Mouse (Mus musculus): ENCODE data around the gene Mdga2. TPM values are rescaled to one million over a fixed set of nuclear protein-coding genes. Genes with fewer than 3 reads are reported as not detected.

Mdga2 gene
- polyA plus RNA-seq, 1 experiment from 2014 or later: 8.7 TPM

DNA sequence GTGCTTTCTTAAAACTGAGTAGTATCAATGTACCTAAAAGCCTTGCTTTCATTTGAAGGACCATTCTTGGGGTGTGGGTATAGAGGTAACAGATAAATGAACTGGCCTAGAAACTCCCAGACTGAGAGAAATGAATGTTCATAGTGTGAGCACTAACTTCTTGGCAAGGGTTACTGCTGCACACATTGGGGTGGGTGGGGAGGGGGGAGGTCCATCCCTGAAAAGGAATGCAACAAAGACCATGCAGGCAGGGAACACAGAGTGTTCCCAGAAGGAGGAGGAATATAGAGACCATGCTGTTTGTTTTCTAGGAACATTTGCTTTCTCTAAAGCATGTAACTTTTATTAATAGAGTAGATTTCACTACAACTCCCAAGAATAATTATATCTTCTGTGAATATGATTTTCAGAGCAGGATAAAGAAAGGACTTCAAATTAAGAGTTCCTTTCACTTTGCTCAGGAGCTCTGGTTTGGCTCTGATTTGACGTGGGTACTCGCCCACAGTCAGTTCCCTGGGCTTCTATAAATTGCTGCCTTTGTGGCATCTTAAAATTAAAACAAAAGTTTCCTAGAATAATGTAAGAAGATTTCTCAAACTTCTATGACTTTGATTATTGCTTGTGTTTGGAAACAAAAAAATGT is 666.0 kb downstream of the Mdga2 start:
- ATAC-seq (peak; percentile 72; the same call in 1 of the 2 replicates), DNase-seq (ENCODE audit: low spot score) (peak; percentile 21)
- H3K36me3 ChIP-seq (ENCODE audit: control insufficient read depth, insufficient read depth, low read length): no peaks in the 10 kb centered on the region

DNA sequence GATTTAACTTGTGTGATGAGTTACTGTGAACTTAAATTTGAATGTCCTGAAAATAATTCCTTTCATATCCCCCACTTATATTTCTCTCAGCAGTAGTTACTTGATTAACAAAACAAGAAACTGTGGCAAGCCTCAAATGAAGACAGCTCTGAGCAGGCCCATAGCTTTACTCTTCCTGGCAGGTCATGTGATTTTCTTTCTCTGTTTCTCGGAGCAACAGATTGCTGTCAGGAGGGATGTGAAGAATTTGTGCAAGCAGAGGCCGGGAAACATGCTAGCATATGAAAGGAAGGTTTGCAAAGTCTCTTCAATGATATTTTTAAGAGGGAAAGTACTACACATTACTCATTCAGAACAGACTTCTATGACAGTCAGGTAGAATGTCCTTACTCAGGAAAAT is 697.4 kb downstream of the Mdga2 start:
- no peak overlapping the region for H3K9ac ChIP-seq (ENCODE audit: low read length)
- no peak for ATAC-seq

More for the DNA sequence above, 666.0 kb downstream of the Mdga2 start:
- Histone ChIP-seq H3K4me3 (ENCODE audit: low read depth, low read length) (no peak overlapping the region), H3K9ac (ENCODE audit: low read length) (no peak overlapping the region), H3K4me2 (ENCODE audit: low read length) (no peak overlapping the region), H3K27ac (ENCODE audit: low read depth, low read length) (no peak overlapping the region), H3K27me3 (replicated peaks; ENCODE audit: control insufficient read depth, insufficient read depth, low read length) (no peaks in the 10 kb centered on the region), H3K9me3 (replicated peaks; ENCODE audit: control insufficient read depth, low read length) (no peaks in the 10 kb centered on the region), H3K4me1 (ENCODE audit: control insufficient read depth, insufficient read depth, low read length) (no peaks in the 10 kb centered on the region)
- 24% methylated on average over 2 of the region's 2 CpGs for WGBS

DNA sequence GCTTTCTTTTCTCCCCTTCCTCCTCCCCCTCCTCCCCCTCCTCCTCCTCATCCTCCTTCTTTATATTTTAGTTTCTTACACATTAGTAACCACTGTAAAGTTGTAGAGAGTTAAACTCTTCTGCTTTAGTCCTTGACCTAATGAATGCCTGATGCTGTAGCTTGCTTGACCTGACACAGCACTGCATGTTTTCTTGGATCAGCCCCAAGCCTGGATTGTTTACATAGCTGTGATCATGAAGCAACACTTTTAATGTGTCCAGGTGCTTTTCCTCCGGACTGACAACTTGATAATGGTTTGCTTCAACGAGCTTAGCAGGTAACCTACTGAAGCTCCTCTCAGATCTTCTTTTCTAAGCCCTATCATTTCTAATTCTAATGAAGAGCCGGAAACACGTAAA is 723.1 kb downstream of the Mdga2 start:
- no peaks in the 10 kb centered on the region for H3K9me3 ChIP-seq (replicated peaks; ENCODE audit: control insufficient read depth, low read length)
- no peak overlapping the region for H3K27ac ChIP-seq (ENCODE audit: low read depth, low read length)
- no peaks in the 10 kb centered on the region for H3K27me3 ChIP-seq (replicated peaks; ENCODE audit: control insufficient read depth, insufficient read depth, low read length)
- no peak for ATAC-seq
- H3K9ac ChIP-seq (ENCODE audit: low read length): no peak overlapping the region
- no peak for DNase-seq (ENCODE audit: low spot score)
- WGBS: 87% methylated on average over 4 of the region's 4 CpGs
- H3K4me3 ChIP-seq (ENCODE audit: low read depth, low read length): no peak overlapping the region
- no peaks in the 10 kb centered on the region for H3K4me1 ChIP-seq (ENCODE audit: control insufficient read depth, insufficient read depth, low read length)
- no peak overlapping the region for H3K4me2 ChIP-seq (ENCODE audit: low read length)
- no peaks in the 10 kb centered on the region for H3K36me3 ChIP-seq (ENCODE audit: control insufficient read depth, insufficient read depth, low read length)

More for the DNA sequence above, 697.4 kb downstream of the Mdga2 start:
- H3K4me3 ChIP-seq (ENCODE audit: low read depth, low read length): no peak overlapping the region
- 15% methylated on average over 2 of the region's 2 CpGs for WGBS
- H3K4me1 ChIP-seq (ENCODE audit: control insufficient read depth, insufficient read depth, low read length): no peaks in the 10 kb centered on the region
- no peaks in the 10 kb centered on the region for H3K9me3 ChIP-seq (replicated peaks; ENCODE audit: control insufficient read depth, low read length)
- no peaks in the 10 kb centered on the region for H3K27me3 ChIP-seq (replicated peaks; ENCODE audit: control insufficient read depth, insufficient read depth, low read length)
- H3K27ac ChIP-seq (ENCODE audit: low read depth, low read length): no peak overlapping the region
- no peak overlapping the region for H3K4me2 ChIP-seq (ENCODE audit: low read length)
- no peak for DNase-seq (ENCODE audit: low spot score)
- H3K36me3 ChIP-seq (ENCODE audit: control insufficient read depth, insufficient read depth, low read length): no peaks in the 10 kb centered on the region

DNA sequence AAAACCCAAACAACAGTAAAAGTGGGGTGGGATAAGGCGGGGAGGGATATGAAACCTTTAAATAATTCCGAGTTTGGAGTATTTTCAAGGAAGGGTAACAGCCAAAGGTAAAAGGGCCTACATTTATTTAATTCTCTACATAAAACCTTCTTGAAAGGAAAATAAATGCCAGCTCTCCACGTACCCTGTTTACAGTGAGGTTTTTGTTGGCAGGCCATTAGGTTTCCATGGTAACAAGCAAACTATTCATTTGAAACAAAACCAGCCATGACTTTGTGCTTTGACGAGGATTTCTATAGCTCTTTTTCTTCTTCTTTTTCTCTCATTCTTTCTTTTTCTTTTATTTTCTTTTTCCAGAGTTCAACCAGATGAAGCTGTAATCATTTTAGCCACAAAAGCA is 751.5 kb downstream of the Mdga2 start:
- WGBS: 3% methylated on average over 4 of the region's 4 CpGs
- no peaks in the 10 kb centered on the region for H3K9me3 ChIP-seq (replicated peaks; ENCODE audit: control insufficient read depth, low read length)
- H3K4me2 ChIP-seq (ENCODE audit: low read length): peak overlapping the region; percentile 40
- H3K36me3 ChIP-seq (ENCODE audit: control insufficient read depth, insufficient read depth, low read length): no peaks in the 10 kb centered on the region
- H3K9ac ChIP-seq (ENCODE audit: low read length): no peak overlapping the region
- no peak overlapping the region; the same call in 1 of the 2 replicates for H3K4me3 ChIP-seq (ENCODE audit: low read depth, low read length)
- peaks cover 8% of the 10 kb centered on the region; the same call in 1 of the 2 replicates for H3K4me1 ChIP-seq (ENCODE audit: control insufficient read depth, insufficient read depth, low read length)
- ATAC-seq: peak; percentile 87
- no peaks in the 10 kb centered on the region for H3K27me3 ChIP-seq (replicated peaks; ENCODE audit: control insufficient read depth, insufficient read depth, low read length)
- H3K27ac ChIP-seq (ENCODE audit: low read depth, low read length): peak overlapping the region; percentile 16; the same call in 1 of the 2 replicates
- peak; percentile 90 for DNase-seq (ENCODE audit: low spot score)

DNA sequence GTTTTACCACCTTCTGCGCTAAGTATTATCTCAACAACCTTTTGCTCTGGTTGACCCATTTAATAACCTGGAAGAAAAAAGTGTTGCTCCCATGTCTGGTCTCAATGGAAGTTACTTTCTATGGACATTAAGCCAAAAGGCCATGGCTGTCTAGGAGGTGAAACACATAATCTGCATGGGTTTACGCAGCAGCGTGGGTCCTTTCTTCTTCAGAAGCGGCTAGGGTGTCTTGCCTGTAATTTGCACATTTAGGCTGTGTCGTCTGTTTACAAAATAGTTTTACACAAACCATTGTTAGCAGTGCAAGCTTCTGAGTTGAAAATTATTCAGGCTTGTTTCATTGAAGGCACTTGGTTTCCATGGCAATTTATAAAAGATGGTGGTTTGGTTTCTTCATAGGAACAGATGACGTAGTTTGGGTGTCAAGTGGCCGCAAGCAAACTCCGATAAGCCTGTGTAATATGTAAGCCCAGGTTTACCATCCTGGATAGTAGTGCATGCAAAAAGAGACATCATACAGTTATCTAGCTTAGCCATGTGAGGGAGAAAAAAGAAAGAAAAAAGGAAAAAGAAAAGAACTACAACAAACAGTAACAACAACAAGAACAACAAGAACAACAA is 752.0 kb downstream of the Mdga2 start:
- no peaks in the 10 kb centered on the region for H3K27me3 ChIP-seq (replicated peaks; ENCODE audit: control insufficient read depth, insufficient read depth, low read length)
- ATAC-seq (peak; percentile 87), DNase-seq (ENCODE audit: low spot score) (peak; percentile 78)
- no peaks in the 10 kb centered on the region for H3K9me3 ChIP-seq (replicated peaks; ENCODE audit: control insufficient read depth, low read length)
- no peaks in the 10 kb centered on the region for H3K36me3 ChIP-seq (ENCODE audit: control insufficient read depth, insufficient read depth, low read length)
- 15% methylated on average over 8 of the region's 8 CpGs for WGBS
- peak overlapping the region; percentile 40 for H3K4me2 ChIP-seq (ENCODE audit: low read length)
- peak overlapping the region; percentile 16; the same call in 1 of the 2 replicates for H3K27ac ChIP-seq (ENCODE audit: low read depth, low read length)
- H3K4me1 ChIP-seq (ENCODE audit: control insufficient read depth, insufficient read depth, low read length): peaks cover 8% of the 10 kb centered on the region; the same call in 1 of the 2 replicates
- no peak overlapping the region; the same call in 1 of the 2 replicates for H3K4me3 ChIP-seq (ENCODE audit: low read depth, low read length)
- H3K9ac ChIP-seq (ENCODE audit: low read length): no peak overlapping the region

DNA sequence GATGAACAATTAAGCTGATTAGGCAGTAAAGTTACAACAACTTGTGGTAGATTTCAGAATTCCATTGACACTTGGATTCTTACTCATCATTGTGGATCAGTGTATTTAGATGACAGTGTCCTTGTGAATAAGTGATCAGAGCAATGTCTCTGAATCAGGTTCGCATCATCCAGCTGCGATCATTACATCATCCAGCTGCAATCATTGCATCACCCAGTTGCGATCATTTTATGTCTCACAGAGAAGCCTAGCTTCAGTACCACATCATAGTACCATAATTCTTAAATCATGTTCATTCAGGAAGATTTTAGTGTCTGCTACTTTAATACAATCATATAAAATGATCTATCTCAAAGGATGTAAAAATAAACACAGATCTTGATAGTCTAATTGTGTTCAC is 756.8 kb downstream of the Mdga2 start:
- WGBS: 95% methylated on average over 3 of the region's 3 CpGs
- ATAC-seq (no peak), DNase-seq (ENCODE audit: low spot score) (no peak)
- no peak overlapping the region for H3K4me2 ChIP-seq (ENCODE audit: low read length)
- no peak overlapping the region for H3K4me3 ChIP-seq (ENCODE audit: low read depth, low read length)
- H3K27ac ChIP-seq (ENCODE audit: low read depth, low read length): no peak overlapping the region
- H3K27me3 ChIP-seq (replicated peaks; ENCODE audit: control insufficient read depth, insufficient read depth, low read length): no peaks in the 10 kb centered on the region
- no peaks in the 10 kb centered on the region for H3K36me3 ChIP-seq (ENCODE audit: control insufficient read depth, insufficient read depth, low read length)
- H3K4me1 ChIP-seq (ENCODE audit: control insufficient read depth, insufficient read depth, low read length): peaks cover 6% of the 10 kb centered on the region; the same call in 1 of the 2 replicates
- no peaks in the 10 kb centered on the region for H3K9me3 ChIP-seq (replicated peaks; ENCODE audit: control insufficient read depth, low read length)
- no peak overlapping the region for H3K9ac ChIP-seq (ENCODE audit: low read length)

DNA sequence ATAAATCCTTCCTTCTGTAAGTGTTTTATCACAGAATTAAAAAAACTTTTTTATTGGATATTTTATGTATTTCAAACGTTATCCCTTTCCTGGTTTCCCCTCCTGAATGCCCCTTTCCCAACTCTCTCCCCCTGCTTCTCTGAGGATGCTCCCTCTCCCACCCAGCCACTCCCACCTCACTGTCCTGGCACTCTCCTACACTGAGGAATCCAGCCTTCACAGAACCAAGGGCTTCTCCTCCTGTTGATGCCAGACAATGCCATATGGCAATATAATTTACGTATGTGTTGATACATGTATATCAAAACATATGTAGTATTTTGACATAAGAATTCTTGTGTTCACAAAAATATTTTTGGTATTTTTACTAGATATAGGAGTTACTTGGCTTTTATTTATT is 779.0 kb downstream of the Mdga2 start:
- ATAC-seq (peak; percentile 76; the same call in 1 of the 2 replicates), DNase-seq (ENCODE audit: low spot score) (peak; percentile 49)
- 68% methylated on average over 2 of the region's 2 CpGs for WGBS

More for the DNA sequence above, 779.0 kb downstream of the Mdga2 start:
- no peak overlapping the region for H3K4me2 ChIP-seq (ENCODE audit: low read length)
- no peak overlapping the region for H3K4me3 ChIP-seq (ENCODE audit: low read depth, low read length)
- no peaks in the 10 kb centered on the region for H3K4me1 ChIP-seq (ENCODE audit: control insufficient read depth, insufficient read depth, low read length)
- H3K27ac ChIP-seq (ENCODE audit: low read depth, low read length): no peak overlapping the region
- no peak overlapping the region for H3K9ac ChIP-seq (ENCODE audit: low read length)
- no peaks in the 10 kb centered on the region for H3K36me3 ChIP-seq (ENCODE audit: control insufficient read depth, insufficient read depth, low read length)
- H3K9me3 ChIP-seq (replicated peaks; ENCODE audit: control insufficient read depth, low read length): no peaks in the 10 kb centered on the region
- H3K27me3 ChIP-seq (replicated peaks; ENCODE audit: control insufficient read depth, insufficient read depth, low read length): no peaks in the 10 kb centered on the region
